Mouse (Mus musculus): ENCODE results near the gene Syk.

DNA sequence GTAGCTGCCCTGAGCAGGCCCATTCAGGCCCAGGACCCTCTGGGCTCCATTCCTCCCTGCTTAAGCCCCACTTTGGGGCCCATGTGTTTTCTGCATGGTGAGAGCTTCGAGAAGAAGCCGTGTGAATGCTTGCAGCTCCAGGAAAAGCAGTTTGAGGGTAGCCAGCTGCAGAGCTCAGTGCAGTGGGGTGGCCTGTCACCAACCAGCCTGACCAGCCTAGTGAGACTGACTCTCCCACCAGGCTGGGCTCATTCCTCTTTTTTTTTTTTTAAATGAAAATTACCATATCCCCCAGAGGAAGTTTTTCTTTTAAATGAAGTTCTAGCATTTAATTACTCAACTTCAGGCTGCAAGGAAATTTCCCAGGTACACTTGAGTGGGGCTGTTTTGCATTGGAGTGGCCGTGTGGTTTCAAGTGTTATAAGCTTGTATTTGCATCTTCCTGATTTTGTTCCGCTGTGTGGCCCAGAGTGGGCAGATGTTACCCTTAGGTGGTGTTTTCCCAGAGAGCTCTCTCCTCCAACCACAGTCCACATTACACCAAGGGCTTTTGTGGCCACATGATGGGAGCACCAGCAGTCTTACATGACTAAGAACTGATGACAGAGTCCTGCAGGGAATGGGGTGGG lies 17.2 kb downstream of the Syk start:
- no peak for TF ChIP-seq POLR2A (IDR thresholded peaks at IDR 0.05; ENCODE audit: low read depth, low read length)
- TF ChIP-seq CTCF (conservative IDR thresholded peaks at IDR 0.05; ENCODE audit: insufficient read depth, insufficient read length, low read depth, low read length): no peak
